Mouse (Mus musculus) adrenal gland, postnatal 4 days (tissue): Measurements from ENCODE around the gene Crebrf. TPM values are rescaled to one million over a fixed set of nuclear protein-coding genes. Genes with fewer than 3 reads are reported as not detected.

ENCODE experiments used
- DNase-seq, 2 experiments: peaks; one replicate each; pipeline ENCODE4 v3.0.0; 2021 to 2022; ENCODE audit warnings: low spot score in 2 of 2, mixed read lengths in 2 of 2
- total RNA-seq, 2 experiments: library from RNA; stranded (reverse); gene quantifications; 2 replicates each; pipeline ENCODE4 v1.2.3; 2021

Crebrf gene
- total RNA-seq, 2 experiments from 2014 or later, result 47.5 to 51.9 TPM

- DNase-seq, result no peak
Measured at GRCm38 (mm10) chr17:26778001-26778400, 62.6 kb downstream of the Crebrf start.

GRCm38 (mm10) chr17:26778430-26779100 is 63.1 kb downstream of the Crebrf start:
- no peak for DNase-seq

- no peak for DNase-seq
Measured at GRCm38 (mm10) chr17:26779471-26779870, 64.0 kb downstream of the Crebrf start.

- DNase-seq, result peak; percentile 53 to 62
Measured at GRCm38 (mm10) chr17:26780750-26781571, 65.5 kb downstream of the Crebrf start, which contains the start of gene Bnip1. Bnip1 (plus strand) TSS chr17:26781066.

- DNase-seq, result no peak
Measured at GRCm38 (mm10) chr17:26781610-26782043, 66.2 kb downstream of the Crebrf start.

GRCm38 (mm10) chr17:26784525-26784924 is 69.1 kb downstream of the Crebrf start:
- DNase-seq, result no peak

GRCm38 (mm10) chr17:26786586-26786985 is 71.1 kb downstream of the Crebrf start:
- DNase-seq, result no peak

GRCm38 (mm10) chr17:26788986-26789385 is 73.5 kb downstream of the Crebrf start:
- DNase-seq, result no peak

- no peak for DNase-seq
Measured at GRCm38 (mm10) chr17:26789460-26790268, 74.2 kb downstream of the Crebrf start.

GRCm38 (mm10) chr17:26790269-26791214 is 75.1 kb downstream of the Crebrf start:
- no peak for DNase-seq

- DNase-seq, result no peak
Measured at GRCm38 (mm10) chr17:26791580-26791979, 76.1 kb downstream of the Crebrf start.

GRCm38 (mm10) chr17:26792096-26792495 is 76.6 kb downstream of the Crebrf start:
- DNase-seq, result no peak

- DNase-seq, result no peak
Measured at GRCm38 (mm10) chr17:26793068-26793765, 77.8 kb downstream of the Crebrf start.

GRCm38 (mm10) chr17:26794744-26795143 is 79.3 kb downstream of the Crebrf start:
- DNase-seq, result peak; percentile 25 to 35

GRCm38 (mm10) chr17:26795386-26795785 is 79.9 kb downstream of the Crebrf start:
- no peak for DNase-seq

GRCm38 (mm10) chr17:26797379-26798128 is 82.1 kb downstream of the Crebrf start:
- no peak for DNase-seq

- DNase-seq, result no peak
Measured at GRCm38 (mm10) chr17:26802886-26803285, 87.4 kb downstream of the Crebrf start.

GRCm38 (mm10) chr17:26812607-26813006 is 97.2 kb downstream of the Crebrf start:
- DNase-seq, result no peak

- DNase-seq, result no peak
Measured at GRCm38 (mm10) chr17:26813497-26813896, 98.0 kb downstream of the Crebrf start.
